9 mouse cellular contexts compared by ENCODE assay signal in genomic region chr17:88262326-88263187, GRCm38 (mm10).
DNase-seq lines count a peak whose midpoint lies in the region; ATAC-seq lines count a peak whose summit lies in the region.
"Had no signal": no experiment of that assay in that cellular context is flagged by ENCODE, and none has a peak within 500 bp of the region (broad histone marks: within the 10 kb centered on the region; RNA-seq: fewer than 3 reads in every experiment).

No protein-coding gene starts in this region.

- ATAC-seq in monocyte, adult 5-6 weeks (replicated peaks; ENCODE audit: insufficient number of reproducible peaks, low FRiP score, low TSS enrichment, poor library complexity, severe bottlenecking), result no peak

- peak; percentile 11 for DNase-seq in gastrocnemius, adult 18-20 months (ENCODE audit: low spot score)
- no peak for DNase-seq in gastrocnemius, postnatal 25 days
- DNase-seq in right cerebral cortex, adult 2 months (ENCODE audit: low spot score in 2 of 2), result peak; percentile 69 to 82
- no peak for DNase-seq in right cerebral cortex, postnatal 14 days
- DNase-seq in layer of hippocampus, postnatal 36 days, result peak; percentile 66 to 67
- no peak for DNase-seq in lung, postnatal 14 days
- DNase-seq in gastrocnemius, adult 8-10 months (ENCODE audit: low spot score in 2 of 2), result no peak
- DNase-seq: adrenal gland, postnatal 36 days had no signal

Comparison
In these comparisons a context has a peak if more than half of its experiments do, and no peak if none do; other contexts are left out.
1. DNase-seq: peak in gastrocnemius, adult 18-20 months (single experiment), right cerebral cortex, adult 2 months (2 of 2) and layer of hippocampus, postnatal 36 days (2 of 2); none in gastrocnemius, postnatal 25 days (single experiment), right cerebral cortex, postnatal 14 days (single experiment), lung, postnatal 14 days (single experiment) and gastrocnemius, adult 8-10 months (0 of 2).